Mouse (Mus musculus): ENCODE measurements around the gene Sfr1.

- TF ChIP-seq CTCF (IDR thresholded peaks at IDR 0.05; ENCODE audit: low read depth) (no peak), EP300 (IDR thresholded peaks at IDR 0.05; ENCODE audit: low read depth) (no peak)
Measured at GRCm38 (mm10) chr19:47696411-47696810, 35.1 kb upstream of the Sfr1 start.
